Mouse (Mus musculus): ENCODE data around the gene Kctd7.

DNA sequence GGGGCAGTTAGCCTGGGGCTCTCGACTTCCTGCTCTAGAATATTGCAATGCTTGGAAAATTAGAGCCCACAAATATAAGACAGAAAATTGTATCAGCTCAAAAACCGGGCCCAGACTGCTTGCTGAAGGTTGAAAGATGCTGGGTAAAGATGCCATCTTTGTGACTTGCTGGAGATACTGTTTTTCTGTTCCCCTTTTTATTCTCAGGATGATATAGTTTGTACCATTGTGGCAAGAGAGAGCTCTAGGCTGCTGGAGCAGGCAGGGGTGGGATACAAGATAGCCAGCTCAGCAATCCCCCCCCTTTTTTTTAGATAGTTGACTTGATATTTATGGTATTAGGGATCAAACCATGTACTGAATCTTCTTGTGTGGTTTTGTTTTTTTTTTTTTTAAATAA lies 9.6 kb downstream of the Kctd7 start:
- no peak for TF ChIP-seq CTCF (IDR thresholded peaks at IDR 0.05; ENCODE audit: low read depth, low read length)
- no peak for TF ChIP-seq TAL1 (conservative IDR thresholded peaks at IDR 0.05; ENCODE audit: low read depth, low read length)
- no peak for TF ChIP-seq POLR2AphosphoS5 (IDR thresholded peaks at IDR 0.05; ENCODE audit: insufficient replicate concordance, low read depth, low read length)
- TF ChIP-seq GATA1 (IDR thresholded peaks at IDR 0.05; ENCODE audit: borderline replicate concordance, low read length): no peak

Data from G1E (cell line).